Mouse (Mus musculus) MEL (cell line): ENCODE measurements around the gene Tbxas1. TPM values are rescaled to one million over a fixed set of nuclear protein-coding genes. Genes with fewer than 3 reads are reported as not detected.
A peak's percentile ranks its signal among the peaks of the same experiment; 100 is the strongest.

ENCODE experiments used
- DNase-seq: peaks from one replicate; pipeline ENCODE4 v3.0.0; 2011; ENCODE audit warnings: low read depth, low spot score
- H3K27ac ChIP-seq: 2 replicates; pipeline ENCODE4 v1.5.1; 2012; ENCODE audit warnings: low read depth, mild to moderate bottlenecking, control low read depth, low read length, moderate library complexity; ENCODE audit not compliant: control insufficient read depth
- H3K27me3 ChIP-seq, 2 experiments: fragments of 150-350 bp in 1 of 2; sonication (generic) in 1 of 2; 2 replicates each; pipeline ENCODE4 v1.6.1; 2012; ENCODE audit warnings: low read length in 2 of 2, mild to moderate bottlenecking in 2 of 2, improper control_type of control experiment in 1 of 2, moderate library complexity in 1 of 2; ENCODE audit not compliant: insufficient read depth in 2 of 2, control insufficient read depth in 1 of 2
- H3K36me3 ChIP-seq, 2 experiments: 2 replicates each; pipeline ENCODE4 v1.6.1; 2012 to 2014; ENCODE audit warnings: low read length in 2 of 2, improper control_type of control experiment in 1 of 2, inconsistent platforms in 1 of 2, mild to moderate bottlenecking in 1 of 2; ENCODE audit not compliant: insufficient read depth in 2 of 2, control insufficient read depth in 1 of 2
- H3K4me1 ChIP-seq, 2 experiments: fragments of 150-350 bp in 1 of 2; sonication (generic) in 1 of 2; 2 replicates each; pipeline ENCODE4 v1.6.1; 2012; ENCODE audit warnings: low read length in 2 of 2, improper control_type of control experiment in 1 of 2, mild to moderate bottlenecking in 1 of 2; ENCODE audit not compliant: insufficient read depth in 2 of 2, control insufficient read depth in 1 of 2
- H3K4me3 ChIP-seq, 2 experiments: fragments of 150-350 bp in 1 of 2; sonication (generic) in 1 of 2; 2 replicates each; pipeline ENCODE4 v1.5.1; 2012; ENCODE audit warnings: low read depth in 2 of 2, low read length in 2 of 2, mild to moderate bottlenecking in 2 of 2, moderate library complexity in 2 of 2, control low read depth in 1 of 2, improper control_type of control experiment in 1 of 2; ENCODE audit not compliant: control insufficient read depth in 1 of 2, insufficient read depth in 1 of 2
- H3K79me2 ChIP-seq: 2 replicates; pipeline ENCODE4 v1.6.1; 2012; ENCODE audit warnings: mild to moderate bottlenecking, low read length, moderate library complexity; ENCODE audit not compliant: control insufficient read depth, poor library complexity, insufficient read depth
- H3K9ac ChIP-seq: 2 replicates; pipeline ENCODE4 v1.6.1; 2012; ENCODE audit warnings: low read depth, mild to moderate bottlenecking, control low read depth, low read length, moderate library complexity; ENCODE audit not compliant: control insufficient read depth, poor library complexity, severe bottlenecking
- H3K9me3 ChIP-seq: fragments of 150-350 bp; sonication (generic); replicated peaks from 2 replicates; pipeline ENCODE4 v1.6.1; 2012; ENCODE audit warnings: mild to moderate bottlenecking, low read length, improper control_type of control experiment, moderate library complexity; ENCODE audit not compliant: insufficient read depth
- BHLHE40 ChIP-seq: IDR thresholded peaks from 2 replicates; pipeline ENCODE4 v1.6.1; 2012; ENCODE audit warnings: low read depth, mild to moderate bottlenecking, inconsistent platforms, low read length, improper control_type of control experiment, borderline replicate concordance
- CHD1 ChIP-seq: IDR thresholded peaks from 2 replicates; pipeline ENCODE4 v1.6.1; 2012; ENCODE audit warnings: low read depth, mild to moderate bottlenecking, inconsistent platforms, low read length, improper control_type of control experiment
- CHD2 ChIP-seq: IDR thresholded peaks from 2 replicates; pipeline ENCODE4 v1.6.1; 2011; ENCODE audit warnings: low read length, improper control_type of control experiment
- CTCF ChIP-seq, 3 experiments: IDR thresholded peaks in 2 of 3; conservative IDR thresholded peaks in 1 of 3; 2 replicates each; pipeline ENCODE4 v1.5.1; 2011 to 2012; ENCODE audit warnings: low read length in 3 of 3, low read depth in 2 of 3, mild to moderate bottlenecking in 2 of 3, improper control_type of control experiment in 1 of 3, inconsistent platforms in 1 of 3, mixed read lengths in 1 of 3, moderate library complexity in 1 of 3; ENCODE audit not compliant: control insufficient read depth in 1 of 3, insufficient read depth in 1 of 3, poor library complexity in 1 of 3, severe bottlenecking in 1 of 3
- EP300 ChIP-seq, 2 experiments: IDR thresholded peaks; 2 replicates each; pipeline ENCODE4 v1.6.1; 2011; ENCODE audit warnings: improper control_type of control experiment in 2 of 2, low read length in 2 of 2, low read depth in 1 of 2, mild to moderate bottlenecking in 1 of 2
- ETS1 ChIP-seq: IDR thresholded peaks from 2 replicates; pipeline ENCODE4 v1.6.1; 2012; ENCODE audit warnings: low read depth, mild to moderate bottlenecking, inconsistent platforms, low read length, improper control_type of control experiment, moderate library complexity
- GATA1 ChIP-seq: IDR thresholded peaks from 2 replicates; pipeline ENCODE4 v1.6.1; 2011; ENCODE audit warnings: low read depth, low read length, improper control_type of control experiment
- JUND ChIP-seq: IDR thresholded peaks from 2 replicates; pipeline ENCODE4 v1.6.1; 2011; ENCODE audit warnings: low read depth, mild to moderate bottlenecking, improper control_type of control experiment, low read length
- KAT2A ChIP-seq: conservative IDR thresholded peaks from 2 replicates; pipeline ENCODE4 v1.6.1; 2012; ENCODE audit warnings: low read depth, low read length, improper control_type of control experiment, inconsistent platforms
- MAX ChIP-seq: IDR thresholded peaks from 2 replicates; pipeline ENCODE4 v1.6.1; 2011; ENCODE audit warnings: low read length, improper control_type of control experiment
- MEF2A ChIP-seq: IDR thresholded peaks from 2 replicates; pipeline ENCODE4 v1.6.1; 2014; ENCODE audit warnings: low read depth, mild to moderate bottlenecking, inconsistent platforms, low read length, improper control_type of control experiment; ENCODE audit not compliant: poor library complexity, insufficient replicate concordance, severe bottlenecking; ENCODE audit errors: extremely low read depth
- MXI1 ChIP-seq: IDR thresholded peaks from 2 replicates; pipeline ENCODE4 v1.6.1; 2011; ENCODE audit warnings: mild to moderate bottlenecking, low read depth, low read length, improper control_type of control experiment
- MYB ChIP-seq: IDR thresholded peaks from 2 replicates; pipeline ENCODE4 v1.6.1; 2011; ENCODE audit warnings: mild to moderate bottlenecking, low read depth, low read length, improper control_type of control experiment
- MYC ChIP-seq: IDR thresholded peaks from 2 replicates; pipeline ENCODE4 v1.6.1; 2011; ENCODE audit warnings: low read depth, mild to moderate bottlenecking, low read length, improper control_type of control experiment, moderate library complexity
- POLR2A ChIP-seq, 2 experiments: IDR thresholded peaks; 2 replicates each; pipeline ENCODE4 v1.6.1; 2011 to 2012; ENCODE audit warnings: low read length in 2 of 2, mild to moderate bottlenecking in 2 of 2, control low read depth in 1 of 2, improper control_type of control experiment in 1 of 2, low read depth in 1 of 2, moderate library complexity in 1 of 2; ENCODE audit not compliant: control insufficient read depth in 1 of 2, insufficient read depth in 1 of 2, poor library complexity in 1 of 2
- RAD21 ChIP-seq: IDR thresholded peaks from 2 replicates; pipeline ENCODE4 v1.6.1; 2011; ENCODE audit warnings: mild to moderate bottlenecking, low read depth, low read length, improper control_type of control experiment
- RCOR1 ChIP-seq: IDR thresholded peaks from 2 replicates; pipeline ENCODE4 v1.6.1; 2012; ENCODE audit warnings: low read depth, mild to moderate bottlenecking, inconsistent platforms, low read length, improper control_type of control experiment
- TAL1 ChIP-seq: IDR thresholded peaks from 2 replicates; pipeline ENCODE4 v1.6.1; 2012; ENCODE audit warnings: mild to moderate bottlenecking, inconsistent platforms, low read length, moderate library complexity, mixed read lengths
- TBP ChIP-seq: IDR thresholded peaks from 2 replicates; pipeline ENCODE4 v1.8.0; 2011; ENCODE audit warnings: low read depth, low read length, improper control_type of control experiment
- TCF12 ChIP-seq: IDR thresholded peaks from 2 replicates; pipeline ENCODE4 v1.6.1; 2014; ENCODE audit warnings: low read depth, mild to moderate bottlenecking, inconsistent platforms, low read length, improper control_type of control experiment, moderate library complexity
- UBTF ChIP-seq: IDR thresholded peaks from 2 replicates; pipeline ENCODE4 v1.6.1; 2012; ENCODE audit warnings: low read depth, mild to moderate bottlenecking, inconsistent platforms, low read length, improper control_type of control experiment, moderate library complexity, borderline replicate concordance; ENCODE audit not compliant: insufficient read depth
- USF1 ChIP-seq: IDR thresholded peaks from 2 replicates; pipeline ENCODE4 v1.6.1; 2014; ENCODE audit warnings: low read depth, mild to moderate bottlenecking, inconsistent platforms, low read length, improper control_type of control experiment, moderate library complexity
- ZMIZ1 ChIP-seq: IDR thresholded peaks from 2 replicates; pipeline ENCODE4 v1.6.1; 2012; ENCODE audit warnings: low read depth, mild to moderate bottlenecking, inconsistent platforms, low read length, improper control_type of control experiment, moderate library complexity
- polyA plus RNA-seq, 2 experiments: library from polyadenylated mRNA; stranded (reverse) in 1 of 2; unstranded in 1 of 2; fragments of >175 nt in 1 of 2; fragments of >200 nt in 1 of 2; gene quantifications; 2 replicates each; pipeline versions ENCODE4 v1.2.1 to v1.2.4; 2012; ENCODE audit warnings: low replicate concordance in 2 of 2, low read depth in 1 of 2; ENCODE audit not compliant: insufficient read length in 2 of 2, insufficient read depth in 1 of 2, missing spikeins in 1 of 2
- total RNA-seq: library from RNA; depleted of rRNA; stranded (reverse); fragments of 300-350 nt; gene quantifications from 2 replicates; pipeline ENCODE4 v1.2.3, GENCODE M21; 2012

The Tbxas1 gene
- total and polyA plus RNA-seq, 3 experiments: 0.54 to 2.7 TPM; not detected in 1

GRCm38 (mm10) chr6:38884482-38884881 is 9.3 kb downstream of the Tbxas1 start:
- Histone ChIP-seq H3K4me3 (no peak overlapping the region), H3K27me3 (no peaks in the 10 kb centered on the region), H3K9ac (no peak overlapping the region), H3K4me1 (peaks cover 7 to 28% of the 10 kb centered on the region in 2 experiments), H3K79me2 (no peaks in the 10 kb centered on the region), H3K27ac (no peak overlapping the region), H3K36me3 (peaks cover 0 to 24% of the 10 kb centered on the region in 2 experiments; a peak in 2 of 4 replicates), H3K9me3 (no peaks in the 10 kb centered on the region)
- TF ChIP-seq BHLHE40 (no peak), KAT2A (no peak), USF1 (no peak), POLR2A (IDR thresholded peaks at IDR 0.05; ENCODE audit: control insufficient read depth in 1 of 2, insufficient read depth in 1 of 2, low read depth in 1 of 2, low read length in 2 of 2, poor library complexity in 1 of 2) (no peak), MAX (no peak)
- no peak for DNase-seq

GRCm38 (mm10) chr6:38885132-38885531 is 9.9 kb downstream of the Tbxas1 start:
- peak; percentile 71 for TF ChIP-seq GATA1
- 0 out of 2 replicates have a peak, but pooled peaks have one; percentile 33 for TF ChIP-seq ETS1
- TF ChIP-seq TBP: no peak
- TF ChIP-seq USF1: no peak
- no peak for TF ChIP-seq MYB
- no peak for TF ChIP-seq MYC
- TF ChIP-seq RAD21: no peak
- no peak for TF ChIP-seq UBTF
- no peak for TF ChIP-seq MXI1
- no peak for TF ChIP-seq ZMIZ1
- TF ChIP-seq CHD2: no peak
- TF ChIP-seq MAX: no peak
- no peak; the same call in 1 of the 2 replicates for TF ChIP-seq RCOR1
- no peak for TF ChIP-seq CTCF (IDR thresholded peaks at IDR 0.05 in 2 of 3, conservative IDR thresholded peaks at IDR 0.05 in 1 of 3; ENCODE audit: control insufficient read depth in 1 of 3, insufficient read depth in 1 of 3, low read depth in 2 of 3, low read length in 3 of 3, poor library complexity in 1 of 3, severe bottlenecking in 1 of 3)
- TF ChIP-seq JUND: no peak
- no peak for TF ChIP-seq MEF2A
- TF ChIP-seq TAL1: no peak
- TF ChIP-seq TCF12: peak; percentile 60
- peak; percentile 34 to 52; a peak in 1 of 4 replicates for TF ChIP-seq EP300 (IDR thresholded peaks at IDR 0.05; ENCODE audit: low read depth in 1 of 2, low read length in 2 of 2)
- no peak for TF ChIP-seq CHD1
- Histone ChIP-seq H3K4me1 (peaks cover 7 to 28% of the 10 kb centered on the region in 2 experiments), H3K36me3 (peaks cover 0 to 24% of the 10 kb centered on the region in 2 experiments; a peak in 2 of 4 replicates), H3K27ac (no peak overlapping the region), H3K4me3 (no peak overlapping the region), H3K27me3 (no peaks in the 10 kb centered on the region), H3K9me3 (no peaks in the 10 kb centered on the region), H3K79me2 (no peaks in the 10 kb centered on the region), H3K9ac (no peak overlapping the region)
- DNase-seq: no peak
